Mouse (Mus musculus) C2C12 (cell line): ENCODE results near the gene Sis. TPM values are rescaled to one million over a fixed set of nuclear protein-coding genes. Genes with fewer than 3 reads are reported as not detected.

Source experiments
- H3K27me3 ChIP-seq: one replicate; pipeline ENCODE4 v1.6.1; 2011; ENCODE audit not compliant: control insufficient read depth, insufficient read depth, insufficient read length
- H3K36me3 ChIP-seq: one replicate; pipeline ENCODE4 v1.6.1; 2011; ENCODE audit not compliant: control insufficient read depth, insufficient read depth
- H3K4me3 ChIP-seq: one replicate; pipeline ENCODE4 v1.5.1; 2011; ENCODE audit warnings: mild to moderate bottlenecking, control low read depth; ENCODE audit not compliant: poor library complexity, insufficient read depth, severe bottlenecking
- H3K79me2 ChIP-seq: one replicate; pipeline ENCODE4 v1.6.1; 2011; ENCODE audit not compliant: control insufficient read depth, insufficient read depth
- H3K79me3 ChIP-seq: one replicate; pipeline ENCODE4 v1.6.1; 2011; ENCODE audit warnings: low read depth, control low read depth
- H3ac ChIP-seq: one replicate; pipeline ENCODE3; 2011; ENCODE audit warnings: low read depth; ENCODE audit not compliant: control insufficient read depth, insufficient read length
- CEBPB ChIP-seq: IDR thresholded peaks from one replicate; pipeline ENCODE4 v1.6.1; 2011; ENCODE audit warnings: low read depth, mild to moderate bottlenecking, control low read depth, moderate library complexity
- CTCF ChIP-seq: IDR thresholded peaks from one replicate; pipeline ENCODE4 v1.5.1; 2011; ENCODE audit not compliant: control insufficient read depth, insufficient read depth, insufficient read length
- FOSL1 ChIP-seq: IDR thresholded peaks from one replicate; pipeline ENCODE4 v1.8.0; 2011; ENCODE audit warnings: mild to moderate bottlenecking, low read length; ENCODE audit not compliant: poor library complexity, insufficient read depth, severe bottlenecking
- MAX ChIP-seq: IDR thresholded peaks from one replicate; pipeline ENCODE4 v1.6.1; 2011; ENCODE audit warnings: mild to moderate bottlenecking, control low read depth
- MYOD1 ChIP-seq: IDR thresholded peaks from one replicate; pipeline ENCODE4 v1.6.1; 2011; ENCODE audit warnings: low read depth; ENCODE audit not compliant: control insufficient read depth, insufficient read length
- MYOG ChIP-seq: IDR thresholded peaks from one replicate; pipeline ENCODE4 v1.6.1; 2011; ENCODE audit not compliant: control insufficient read depth, insufficient read length; ENCODE audit errors: extremely low read depth
- USF1 ChIP-seq: IDR thresholded peaks from one replicate; pipeline ENCODE4 v1.6.1; 2011; ENCODE audit warnings: low read depth, mild to moderate bottlenecking, control low read depth, moderate library complexity
- long read RNA-seq, 2 experiments: library from polyadenylated mRNA; unstranded; transcript quantifications; one replicate each; pipeline ENCODE4 v2.0.0; 2019 to 2020
- polyA plus RNA-seq: library from polyadenylated mRNA; unstranded; fragments of >200 nt; fragmentation: generic; extraction: Trizol; gene quantifications from one replicate; pipeline ENCODE4 v1.2.1, GENCODE M21; 2012; ENCODE audit warnings: missing spikeins

Gene Sis
- not detected for polyA plus RNA-seq
- long read RNA-seq, experiment 1 = 0 reads
- long read RNA-seq, experiment 2 = 0 reads

DNA sequence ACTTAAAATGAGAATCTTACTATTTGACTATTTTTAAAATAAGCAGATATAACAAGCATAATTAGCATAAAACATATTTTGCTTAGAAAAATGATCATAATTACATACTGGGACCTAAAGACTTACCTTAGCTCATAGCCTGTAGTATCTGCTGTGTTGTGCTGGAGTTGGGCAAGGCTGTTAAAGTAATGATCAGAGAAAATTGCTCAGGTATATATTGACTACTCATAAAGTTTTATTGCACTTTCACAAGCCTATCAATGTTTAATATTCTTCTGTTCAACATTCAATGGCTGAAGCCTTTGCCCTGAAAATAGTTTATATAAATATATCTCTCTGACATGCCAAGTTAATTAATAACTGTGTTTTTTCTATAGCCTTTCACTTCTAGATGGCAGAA lies at the start of gene Sis:
Gene Sis (minus strand): TSS at position 189 of the 400 bp plus-strand sequence.
- TF ChIP-seq MYOD1 (no peak), FOSL1 (no peak), USF1 (no peak), MAX (no peak), MYOG (no peak), CEBPB (no peak), CTCF (no peak)
- Histone ChIP-seq H3K79me2 (no peaks in the 10 kb centered on the region), H3K36me3 (no peaks in the 10 kb centered on the region), H3K4me3 (no peak within 1 kb of the TSS), H3K79me3 (no peaks in the 10 kb centered on the region), H3K27me3 (no peaks in the 10 kb centered on the region), H3ac (no peak within 1 kb of the TSS)

DNA sequence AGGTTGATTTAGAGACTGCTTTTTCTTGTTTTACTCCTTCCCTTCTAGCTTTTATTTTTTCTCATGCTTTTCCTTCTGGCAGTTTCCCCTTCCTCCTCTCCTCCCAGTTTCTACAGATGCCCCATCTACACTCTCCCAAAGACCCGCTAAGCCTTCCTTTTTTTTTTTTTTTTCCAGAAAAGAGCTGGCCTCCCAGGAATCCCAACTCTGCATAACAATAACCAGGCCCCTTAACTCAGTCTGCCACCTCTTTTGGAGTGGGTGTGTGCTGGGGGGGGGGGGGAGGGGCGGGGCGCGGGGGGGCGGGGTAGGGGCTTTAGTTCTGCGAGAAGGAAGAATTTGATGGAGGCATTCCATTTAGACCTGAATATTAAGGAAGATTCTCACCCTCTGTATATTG lies 38.4 kb upstream of the Sis start:
- TF ChIP-seq USF1 (no peak), CTCF (no peak), CEBPB (no peak), FOSL1 (no peak), MYOD1 (no peak), MAX (no peak), MYOG (no peak)
- Histone ChIP-seq H3K27me3 (no peaks in the 10 kb centered on the region), H3K79me3 (no peaks in the 10 kb centered on the region), H3K4me3 (no peak overlapping the region), H3K79me2 (no peaks in the 10 kb centered on the region), H3ac (no peak overlapping the region), H3K36me3 (no peaks in the 10 kb centered on the region)

DNA sequence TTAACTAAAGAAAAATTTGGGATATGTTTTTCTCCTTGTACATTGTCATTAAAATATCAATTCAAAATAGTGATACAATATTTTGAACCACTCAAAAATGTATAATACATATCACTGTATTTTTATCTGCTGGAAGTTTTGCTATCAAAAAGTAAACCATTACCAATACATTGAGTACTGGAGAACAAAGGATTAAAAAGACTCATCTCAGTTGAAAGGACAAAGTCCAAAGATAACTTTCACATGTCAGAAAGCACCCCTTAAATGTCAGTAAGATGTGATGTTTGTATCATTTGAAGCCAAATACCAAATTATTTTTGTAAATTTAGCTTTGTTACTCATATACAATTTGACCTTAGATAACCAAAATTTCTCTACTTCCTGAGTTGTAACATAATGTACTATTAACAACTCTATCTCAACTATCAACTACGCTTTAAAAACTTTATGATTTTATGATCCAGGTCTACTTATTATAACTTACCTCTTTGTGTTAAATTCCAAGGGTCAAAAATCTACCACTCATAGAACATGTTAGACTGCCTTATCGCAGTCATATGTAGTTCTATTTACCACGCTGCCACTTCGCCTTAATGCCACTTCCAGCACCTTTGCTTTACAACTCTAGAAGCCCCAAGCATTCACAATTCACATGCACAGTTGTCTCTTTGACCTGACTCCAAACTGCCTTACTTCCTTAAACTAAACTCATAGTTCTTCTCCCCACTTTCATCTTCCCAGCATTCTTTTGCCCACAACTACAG lies 35.5 kb upstream of the Sis start:
- no peaks in the 10 kb centered on the region for H3K79me3 ChIP-seq
- no peak for TF ChIP-seq CEBPB
- no peak for TF ChIP-seq MYOG
- TF ChIP-seq FOSL1 = no peak
- TF ChIP-seq CTCF = no peak
- no peak for TF ChIP-seq USF1
- no peak for TF ChIP-seq MAX
- no peak for TF ChIP-seq MYOD1

GRCm38 (mm10) chr3:72997517-72997916 lies 29.9 kb upstream of the Sis start:
- Histone ChIP-seq H3ac (no peak overlapping the region), H3K36me3 (no peaks in the 10 kb centered on the region), H3K79me2 (no peaks in the 10 kb centered on the region), H3K4me3 (no peak overlapping the region), H3K79me3 (no peaks in the 10 kb centered on the region), H3K27me3 (no peaks in the 10 kb centered on the region)
- TF ChIP-seq MYOD1 = no peak
- no peak for TF ChIP-seq CTCF
- TF ChIP-seq USF1 = no peak
- TF ChIP-seq CEBPB = no peak
- no peak for TF ChIP-seq FOSL1
- TF ChIP-seq MAX = no peak
- TF ChIP-seq MYOG = no peak

More for the DNA sequence above, 35.5 kb upstream of the Sis start:
- no peak overlapping the region for H3ac ChIP-seq
- no peaks in the 10 kb centered on the region for H3K36me3 ChIP-seq
- no peak overlapping the region for H3K4me3 ChIP-seq
- H3K27me3 ChIP-seq = no peaks in the 10 kb centered on the region
- H3K79me2 ChIP-seq = no peaks in the 10 kb centered on the region

DNA sequence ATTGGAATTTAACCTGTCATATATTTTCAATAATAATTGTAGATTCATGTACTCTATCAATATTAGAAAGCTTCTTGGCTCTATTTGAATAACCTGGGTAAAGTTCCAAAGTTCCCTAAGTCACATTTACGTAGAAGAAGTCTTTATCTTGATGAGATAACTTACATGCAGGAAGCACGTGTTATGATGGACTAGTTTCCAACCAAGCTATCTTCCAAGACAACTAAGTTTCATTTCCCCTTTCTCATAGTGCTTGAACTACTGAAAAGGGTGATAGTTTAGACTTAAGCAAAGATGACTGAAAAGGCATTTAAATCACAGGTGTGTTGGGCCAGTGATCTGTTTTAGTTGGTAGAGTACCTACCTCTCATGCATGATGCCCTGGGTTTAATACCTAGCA lies 23.3 kb upstream of the Sis start:
- Histone ChIP-seq H3K79me2 (no peaks in the 10 kb centered on the region), H3ac (no peak overlapping the region), H3K79me3 (no peaks in the 10 kb centered on the region), H3K36me3 (no peaks in the 10 kb centered on the region), H3K27me3 (no peaks in the 10 kb centered on the region), H3K4me3 (no peak overlapping the region)
- no peak for TF ChIP-seq USF1
- TF ChIP-seq MYOD1 = no peak
- no peak for TF ChIP-seq MYOG
